Mouse (Mus musculus) cerebellum, postnatal 4 days (tissue): ENCODE results near the gene Sik1.

ENCODE experiments used
- DNase-seq, 2 experiments: peaks; one replicate each; pipeline ENCODE4 v3.0.0; 2022; ENCODE audit warnings: low spot score in 2 of 2, mixed read lengths in 1 of 2

The Sik1 gene

DNA sequence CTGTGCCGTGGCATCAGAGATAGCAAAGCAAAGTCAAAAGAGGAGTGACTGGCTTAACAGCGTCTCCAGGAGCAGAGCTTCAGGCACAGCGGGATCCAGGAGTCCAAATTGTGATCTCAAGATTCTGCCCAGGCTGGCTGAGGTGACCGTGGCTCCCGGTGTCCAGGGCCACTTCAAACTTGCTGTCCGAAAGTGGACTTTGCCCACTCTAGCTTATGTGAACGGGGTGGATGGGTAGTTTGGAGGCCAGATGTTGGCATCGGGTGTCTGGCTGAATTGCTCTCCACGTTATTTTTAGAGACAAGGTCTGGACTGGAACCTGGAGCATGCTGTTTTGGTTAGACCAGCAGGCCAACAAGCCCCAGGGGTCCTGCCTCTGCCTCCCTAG lies 23.0 kb downstream of the Sik1 start:
- no peak for DNase-seq

DNA sequence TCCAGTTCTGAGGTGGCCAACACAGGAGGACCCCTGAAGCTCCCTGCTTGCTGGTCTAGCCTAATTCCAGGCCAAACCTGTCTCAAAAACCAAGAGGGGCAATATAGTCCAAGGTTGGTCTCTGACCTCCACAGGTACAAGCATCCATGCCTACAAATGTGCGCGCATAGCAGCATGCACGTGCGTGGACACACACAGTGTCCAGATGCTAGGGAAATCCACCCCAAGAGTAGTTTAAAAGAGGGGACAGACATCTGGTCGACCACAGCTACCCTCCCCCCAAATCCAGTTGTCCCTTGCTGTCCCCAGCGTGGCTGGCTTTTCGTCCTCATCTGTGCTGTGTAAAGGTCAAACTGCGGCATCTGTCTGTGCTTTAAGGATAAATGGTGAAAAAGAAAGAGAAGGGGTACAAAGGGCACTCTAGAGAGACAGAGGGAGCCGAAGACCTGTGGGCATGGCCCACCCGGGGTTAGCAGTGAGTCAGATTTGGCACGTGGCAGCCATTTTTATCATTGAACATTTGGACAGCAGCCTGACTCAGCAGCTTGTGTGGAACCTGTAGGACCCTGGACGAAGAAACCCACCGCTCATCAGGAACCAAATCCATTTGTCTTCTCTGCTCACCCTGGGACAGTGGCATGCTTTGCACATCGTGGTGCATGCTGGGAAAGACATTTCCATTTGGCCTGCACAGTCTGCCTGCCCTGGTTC lies 23.6 kb downstream of the Sik1 start:
- DNase-seq, result no peak

DNA sequence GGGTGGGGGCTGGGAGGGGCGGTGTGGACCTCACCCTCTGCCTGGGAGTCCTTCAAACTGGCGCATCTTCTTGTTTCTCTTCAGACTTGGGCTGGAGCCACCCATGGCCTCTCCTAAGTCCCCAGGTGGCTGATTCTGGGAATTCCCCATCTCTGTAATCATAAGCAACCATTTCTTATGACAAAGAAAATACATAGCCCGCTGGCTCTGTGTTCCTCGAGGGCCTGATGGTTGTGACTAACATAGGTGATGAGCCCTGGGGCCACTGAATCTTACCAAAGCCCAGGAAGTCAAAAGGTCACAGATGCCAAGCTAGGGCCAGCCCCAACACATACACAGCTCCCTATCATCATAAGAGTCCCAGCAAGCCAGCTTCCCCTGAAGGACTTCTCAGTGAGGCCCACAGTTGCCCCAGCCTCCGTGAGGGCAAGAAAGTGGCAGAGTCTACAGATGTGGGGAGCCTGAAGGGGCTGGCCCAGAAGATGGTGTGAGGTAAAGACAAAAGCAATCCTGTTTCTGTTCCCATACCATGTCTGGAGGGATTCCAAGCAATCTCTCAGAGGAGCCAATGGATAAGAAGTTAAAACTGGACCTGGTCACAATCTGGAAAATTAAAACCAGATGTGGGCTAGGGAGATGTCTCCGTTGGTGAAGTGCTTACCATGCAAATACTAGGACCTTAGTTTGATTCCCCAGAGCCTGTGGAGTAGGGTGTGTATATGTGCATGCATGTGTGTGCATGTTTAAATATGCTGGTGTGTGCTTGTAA lies 24.3 kb downstream of the Sik1 start:
- DNase-seq, result no peak

DNA sequence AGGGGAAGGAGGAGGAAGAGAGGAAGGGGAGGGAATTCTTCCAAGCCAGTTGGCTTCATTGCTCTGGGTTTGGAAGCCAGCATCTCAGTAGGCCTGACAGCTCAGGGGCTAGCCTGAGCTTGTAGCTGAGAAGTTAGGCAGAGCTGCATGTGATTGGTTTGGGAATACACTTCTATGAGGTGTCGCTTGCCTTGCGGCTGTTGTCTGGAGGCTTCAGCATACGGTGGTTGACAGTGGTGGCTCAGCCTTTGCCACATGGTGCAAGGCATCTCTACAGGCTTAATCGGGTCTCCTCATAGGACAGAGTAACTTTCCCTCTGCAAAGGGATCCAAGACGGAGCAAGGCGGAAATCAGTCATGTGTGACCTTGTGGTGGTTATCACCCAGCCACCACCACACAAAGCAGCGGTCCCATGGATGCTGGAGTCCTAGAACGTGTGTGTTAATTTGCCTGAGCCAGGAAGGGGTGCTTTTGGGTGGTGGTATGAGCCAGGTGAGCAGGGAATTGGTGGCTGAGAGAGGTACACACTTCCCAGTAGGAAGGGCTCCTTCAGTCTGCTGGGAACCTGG lies 25.0 kb downstream of the Sik1 start:
- no peak for DNase-seq

DNA sequence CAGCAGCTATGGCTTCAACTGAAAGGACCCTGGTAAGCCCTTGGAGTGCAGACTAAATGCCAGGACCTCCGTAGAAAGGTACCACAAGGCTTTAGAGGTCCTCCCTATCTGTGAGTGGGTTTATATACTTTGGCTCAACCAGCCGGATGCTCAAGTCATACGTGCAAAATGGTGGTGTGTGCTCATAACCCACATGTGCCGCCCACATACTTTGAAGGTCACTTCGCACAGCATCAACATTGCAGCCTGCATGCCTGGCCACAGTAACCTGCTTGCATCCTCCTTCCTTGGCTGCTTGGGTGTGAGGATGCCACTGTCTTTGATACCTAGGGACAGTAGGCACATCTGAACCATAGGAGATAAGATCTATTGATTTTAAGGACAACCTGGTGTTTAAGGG lies 26.7 kb downstream of the Sik1 start:
- DNase-seq, result no peak

DNA sequence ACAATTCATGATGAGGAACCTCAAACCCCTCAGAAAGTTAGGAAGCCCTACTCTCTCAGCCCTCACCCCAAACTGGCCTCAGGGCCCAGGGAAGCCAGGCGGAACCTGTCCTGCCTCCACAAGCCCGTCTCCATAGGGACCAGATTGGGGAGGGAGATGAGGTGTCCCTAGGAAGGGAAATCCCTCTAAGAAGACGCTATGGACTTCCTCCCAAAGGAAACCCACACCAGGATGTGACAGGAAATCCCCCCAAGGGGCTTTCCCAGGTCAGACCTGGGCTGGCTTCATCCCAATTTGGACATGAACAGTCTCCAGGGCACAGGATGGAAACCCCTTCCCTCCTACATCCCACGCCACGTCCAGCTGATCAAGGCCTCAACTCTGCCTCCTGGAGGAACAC lies 27.5 kb downstream of the Sik1 start:
- no peak for DNase-seq

DNA sequence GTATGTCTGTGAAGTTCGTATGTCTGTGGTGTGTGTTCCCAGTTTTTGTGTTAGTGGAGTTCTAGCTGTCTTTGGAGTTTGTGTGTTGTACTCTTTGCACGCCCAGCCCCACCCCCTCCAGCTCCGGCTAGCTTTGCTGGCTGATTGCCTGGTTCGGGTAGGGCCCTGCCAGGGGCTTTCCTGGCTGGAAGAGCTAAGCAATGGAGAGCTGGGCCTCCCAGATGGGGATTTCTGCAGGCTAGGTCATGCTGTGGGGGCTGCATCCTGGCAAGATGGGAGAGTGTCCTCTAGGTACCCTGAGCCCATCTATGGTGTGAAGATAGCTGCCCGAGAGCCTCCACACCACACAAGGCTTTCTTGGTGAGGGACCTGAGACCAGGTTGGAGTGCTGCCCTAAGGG lies 28.4 kb downstream of the Sik1 start:
- peak in 1 of 2 experiments; percentile 53 for DNase-seq

DNA sequence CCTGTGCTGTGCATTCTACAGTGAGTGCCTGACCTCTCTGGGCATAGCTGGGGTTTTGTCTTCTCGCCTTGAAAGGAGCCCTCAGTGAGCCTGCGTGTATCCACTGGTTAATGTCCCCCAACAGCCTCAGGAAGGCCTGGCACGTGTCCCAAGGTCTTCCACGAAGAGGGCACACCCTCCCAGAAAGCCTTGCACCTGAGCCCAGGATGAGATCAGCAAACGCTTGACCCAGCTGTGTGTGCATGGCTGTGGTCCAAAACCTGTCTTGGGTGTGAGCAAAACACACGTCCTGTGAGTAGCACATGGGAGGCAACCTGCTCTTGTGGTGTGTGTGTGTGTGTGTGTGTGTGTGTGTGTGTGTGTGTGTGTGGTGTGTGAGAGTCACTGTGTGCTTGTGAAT lies 28.9 kb downstream of the Sik1 start:
- DNase-seq, result peak in 1 of 2 experiments; percentile 12

DNA sequence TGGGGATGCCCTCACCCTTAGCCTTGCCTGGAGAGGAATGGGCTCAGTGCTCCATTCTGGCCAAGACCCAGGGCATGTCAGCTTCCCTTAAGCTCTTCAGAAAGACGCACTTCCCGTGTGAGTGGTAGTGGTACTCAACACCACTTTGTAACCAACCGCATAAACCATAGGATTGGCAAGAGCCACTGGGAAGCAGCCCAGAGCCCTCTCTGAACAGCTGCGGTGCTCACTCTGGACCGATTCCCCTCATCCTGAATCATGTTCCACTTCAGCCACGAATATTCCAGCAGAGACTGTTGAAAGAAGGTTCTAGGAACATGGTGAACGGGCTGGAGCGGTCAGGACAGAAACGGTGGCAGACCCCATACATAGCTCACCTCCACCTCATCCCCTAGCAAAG lies 29.9 kb downstream of the Sik1 start:
- no peak for DNase-seq

DNA sequence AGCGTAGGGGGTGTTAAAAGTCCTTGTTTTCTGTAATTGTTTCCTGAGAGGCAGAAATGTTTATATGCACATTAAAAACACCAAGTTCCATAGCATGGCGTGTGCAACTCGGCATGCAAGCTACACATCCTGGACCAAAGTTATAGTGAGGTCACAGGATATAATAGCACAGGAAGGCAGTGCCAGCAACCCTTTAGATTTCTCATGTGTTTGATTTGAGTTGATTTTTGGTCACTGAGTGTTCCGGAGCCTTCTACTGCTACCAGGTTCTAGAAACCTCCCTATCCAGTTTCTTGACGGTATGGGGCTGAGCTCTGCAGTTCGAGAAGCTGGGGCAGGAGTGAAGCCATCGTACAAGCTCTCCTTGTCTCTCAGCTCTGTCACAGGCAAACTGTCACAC lies 30.8 kb downstream of the Sik1 start:
- DNase-seq, result no peak

DNA sequence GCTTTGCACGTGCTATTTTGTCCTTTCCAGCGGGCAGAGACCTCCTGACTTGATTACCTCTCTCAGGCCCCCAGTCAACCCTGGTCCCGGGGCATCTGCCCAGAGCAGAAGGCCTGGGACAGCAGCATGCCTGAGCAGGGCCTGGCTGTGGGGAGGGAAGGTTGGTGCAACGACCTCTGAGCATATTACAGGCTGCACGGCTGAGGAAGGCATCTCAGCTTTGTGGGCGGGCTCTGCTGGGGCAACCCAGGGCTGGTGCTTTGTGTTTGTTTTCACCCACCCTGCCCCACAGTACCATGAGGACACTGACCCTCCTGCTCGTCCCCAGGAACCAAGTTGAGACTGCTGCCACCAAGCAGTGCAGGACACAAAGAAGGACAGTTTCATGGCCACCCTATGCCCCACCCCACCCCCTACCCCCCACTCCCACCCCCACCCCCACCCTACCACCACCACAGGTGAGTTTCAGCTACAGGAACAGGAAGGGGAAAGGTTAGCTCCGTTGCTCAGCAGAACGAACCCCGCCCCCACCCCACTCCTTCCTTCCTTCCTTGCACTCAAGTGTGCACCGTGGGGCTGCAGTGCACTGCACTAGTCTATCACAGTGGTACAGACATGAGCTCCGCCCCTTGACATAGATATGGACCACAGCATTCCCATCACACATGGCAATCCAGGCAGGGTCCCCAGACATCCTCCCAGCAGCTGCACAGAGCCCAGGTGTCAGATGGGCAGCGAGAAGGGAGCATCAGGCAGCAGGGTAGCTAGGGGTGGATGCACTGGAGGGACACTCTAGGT lies 34.3 kb downstream of the Sik1 start:
- DNase-seq, result no peak

DNA sequence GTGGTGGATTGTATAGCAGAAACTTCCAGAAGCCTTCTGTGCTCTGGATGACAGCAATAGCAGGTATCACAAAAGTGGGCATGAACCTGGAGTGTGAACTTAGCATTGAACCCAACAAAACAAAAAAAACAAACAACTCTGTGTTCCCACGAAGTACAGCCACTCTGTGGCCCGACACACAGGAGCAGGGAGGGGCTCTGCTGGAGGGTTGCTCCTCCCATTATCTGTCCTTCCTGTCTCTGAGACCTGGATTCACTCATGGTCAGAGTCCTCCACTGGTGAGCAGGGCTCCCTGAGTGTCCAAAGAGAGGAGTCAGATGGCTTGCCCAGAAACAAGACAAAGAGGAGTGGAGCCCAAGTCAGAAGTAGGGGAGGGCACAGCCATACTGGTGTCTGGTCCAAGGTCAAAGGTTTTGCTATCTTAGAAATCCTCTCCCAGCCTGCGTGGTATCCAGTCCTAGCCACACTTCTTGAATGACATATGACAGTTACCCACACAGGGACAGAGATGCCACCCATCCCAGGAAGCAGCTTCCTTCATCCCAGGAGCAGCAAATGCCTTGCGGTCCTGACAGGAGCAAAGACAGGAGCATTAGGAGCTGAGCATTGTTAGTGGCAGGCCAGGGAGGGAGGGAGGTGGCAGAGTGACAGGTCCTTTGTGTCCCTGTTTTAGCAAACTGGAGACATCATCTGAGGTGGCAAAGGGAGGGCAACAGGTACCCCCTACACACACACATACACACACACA lies 35.3 kb downstream of the Sik1 start:
- no peak for DNase-seq

DNA sequence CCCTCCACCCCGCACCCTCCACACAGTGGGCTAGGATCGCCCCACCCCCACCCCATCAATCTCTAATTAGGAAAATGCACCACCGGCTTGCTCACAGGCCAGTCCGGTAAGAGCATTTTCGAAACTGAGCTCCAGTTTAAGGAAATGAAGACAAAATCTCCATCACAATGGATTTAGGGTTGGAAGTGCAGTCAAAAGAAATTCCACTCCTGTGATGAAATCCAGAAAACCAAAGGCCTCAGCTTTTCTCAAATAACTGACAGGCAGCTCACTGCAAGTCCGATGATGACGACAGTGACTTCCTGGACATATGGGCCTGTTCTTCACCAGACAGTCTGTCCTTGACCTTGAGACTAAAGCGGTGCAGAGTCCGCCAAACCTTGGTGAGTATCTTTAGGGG lies 36.2 kb downstream of the Sik1 start:
- DNase-seq, result no peak

DNA sequence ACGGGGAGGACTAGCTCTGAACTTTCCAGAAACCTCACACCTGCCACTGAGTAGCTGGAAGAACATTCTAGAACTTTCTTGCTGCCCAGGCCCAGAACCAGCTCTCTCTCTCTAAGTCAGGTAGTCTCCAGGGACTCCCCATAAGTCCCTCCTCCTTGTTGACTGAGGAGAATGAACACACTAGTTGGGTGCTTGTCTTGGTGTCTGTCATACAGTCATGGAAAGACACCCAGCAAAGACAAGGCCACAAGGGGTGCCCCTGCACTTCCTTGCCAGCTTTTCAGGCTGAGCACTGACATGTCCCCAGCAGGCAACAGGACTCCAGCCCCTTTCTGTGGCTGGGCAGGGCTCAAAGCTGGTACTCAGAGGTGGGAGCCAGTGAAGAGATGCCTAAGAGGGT lies 37.8 kb downstream of the Sik1 start:
- no peak for DNase-seq

DNA sequence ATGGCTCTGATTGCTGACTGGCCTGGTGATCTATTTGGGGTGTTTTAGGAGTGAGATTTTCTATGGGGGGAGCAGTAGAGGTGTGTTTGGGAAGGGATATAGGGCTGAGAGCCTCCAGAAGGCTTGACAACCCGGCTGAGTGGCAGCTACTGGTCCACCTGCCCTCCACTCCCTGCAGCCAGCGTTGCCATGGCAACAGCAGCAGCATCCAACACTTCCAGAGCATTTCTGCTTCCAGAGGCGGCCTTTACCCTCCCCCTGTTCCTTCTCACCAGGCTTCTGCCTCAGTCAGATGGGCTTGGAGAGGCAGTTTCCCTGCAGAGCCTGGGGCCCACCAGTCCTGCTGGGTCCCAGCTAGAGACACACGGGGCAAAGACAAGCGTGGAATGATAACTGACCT lies 38.4 kb downstream of the Sik1 start:
- DNase-seq, result peak in 1 of 2 experiments; percentile 53

DNA sequence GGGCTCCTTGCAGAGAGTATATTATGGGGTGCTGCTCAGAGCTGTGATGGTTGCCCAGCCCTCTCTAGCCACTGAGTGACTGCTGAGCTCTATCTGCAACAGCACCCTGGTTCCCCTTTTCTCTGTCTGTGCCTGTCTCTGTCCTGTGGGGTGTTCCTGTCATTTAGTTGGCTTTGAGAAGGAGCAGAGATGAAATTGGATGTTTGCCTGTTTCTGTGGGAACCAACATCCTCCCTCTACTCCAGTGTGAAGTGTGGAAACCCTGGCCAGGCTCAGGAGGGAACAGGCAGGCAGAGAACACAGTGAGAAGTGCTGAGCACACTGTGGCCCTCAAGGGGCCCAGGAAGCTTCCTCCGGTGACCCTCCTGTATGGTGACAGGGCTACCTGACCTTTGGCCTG lies 40.8 kb downstream of the Sik1 start:
- DNase-seq, result no peak

DNA sequence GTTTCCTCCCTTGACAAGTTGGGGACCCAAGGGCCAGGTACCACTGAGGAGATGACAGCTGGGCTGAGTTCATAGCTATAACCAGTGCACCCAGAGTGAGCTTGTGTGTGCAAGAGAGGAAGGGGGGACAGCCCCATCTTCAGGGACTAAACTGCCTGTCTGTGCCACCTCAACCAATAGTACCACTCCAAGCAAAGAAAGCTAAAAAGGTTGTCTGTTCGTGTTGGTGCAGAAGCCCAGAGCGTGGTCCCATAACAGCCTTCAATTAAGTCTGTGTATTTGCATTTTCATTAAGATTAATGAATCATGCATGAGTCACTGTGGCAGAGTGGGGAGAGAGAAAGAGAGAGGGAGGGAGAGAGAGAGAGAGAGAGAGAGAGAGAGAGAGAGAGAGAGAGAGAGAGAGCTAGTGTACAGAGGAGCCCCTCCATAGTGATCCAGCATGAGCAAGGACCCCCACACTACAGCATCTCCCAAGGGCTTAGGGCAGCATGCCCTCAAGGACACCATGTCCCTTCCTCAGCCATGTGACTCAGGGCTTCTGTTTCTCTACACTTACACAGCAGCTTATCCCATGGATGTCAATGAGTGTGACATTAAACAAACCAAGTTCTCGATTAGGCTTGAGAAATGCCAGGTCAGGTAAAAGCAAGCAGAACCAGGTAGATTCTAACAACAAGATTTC lies 41.5 kb downstream of the Sik1 start:
- no peak for DNase-seq

DNA sequence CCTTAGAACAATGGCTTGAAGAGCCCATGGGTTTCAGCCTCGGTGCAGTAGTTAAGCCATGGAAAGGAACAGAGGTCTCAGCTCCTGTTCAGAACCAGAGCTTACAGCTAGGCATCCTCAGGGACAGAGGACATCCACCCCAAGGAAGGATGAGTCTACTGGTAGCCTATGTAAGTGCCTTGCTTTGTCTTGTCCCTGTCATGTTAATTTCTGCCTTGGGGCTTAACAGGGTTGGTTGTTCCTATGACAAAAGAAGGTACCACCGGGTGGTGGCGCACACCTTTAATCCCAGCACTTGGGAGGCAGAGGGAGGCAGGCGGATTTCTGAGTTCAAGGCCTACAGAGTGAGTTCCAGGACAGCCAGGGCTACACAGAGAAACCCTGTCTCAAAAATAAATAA lies 44.3 kb downstream of the Sik1 start:
- no peak for DNase-seq

DNA sequence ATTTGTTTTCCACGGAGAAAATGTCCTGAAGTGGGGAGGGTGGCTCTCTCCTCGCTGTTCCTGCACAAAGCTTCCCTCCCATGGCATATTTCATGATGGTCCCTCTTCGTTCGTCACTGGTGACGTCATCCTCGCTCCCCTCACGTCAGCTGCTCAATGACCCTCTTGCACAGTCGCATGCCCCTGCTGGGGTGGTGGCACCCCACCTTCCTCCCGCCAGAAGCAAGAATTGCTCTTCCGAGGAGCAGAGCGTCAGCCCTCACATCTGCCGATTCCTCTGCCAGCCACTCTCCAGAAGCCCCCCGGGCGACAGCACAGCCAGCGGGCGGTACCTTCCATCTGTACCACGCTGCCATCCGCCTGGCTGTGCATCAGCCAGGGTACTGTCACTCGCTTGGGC lies 45.7 kb downstream of the Sik1 start:
- DNase-seq, result peak in 1 of 2 experiments; percentile 31

DNA sequence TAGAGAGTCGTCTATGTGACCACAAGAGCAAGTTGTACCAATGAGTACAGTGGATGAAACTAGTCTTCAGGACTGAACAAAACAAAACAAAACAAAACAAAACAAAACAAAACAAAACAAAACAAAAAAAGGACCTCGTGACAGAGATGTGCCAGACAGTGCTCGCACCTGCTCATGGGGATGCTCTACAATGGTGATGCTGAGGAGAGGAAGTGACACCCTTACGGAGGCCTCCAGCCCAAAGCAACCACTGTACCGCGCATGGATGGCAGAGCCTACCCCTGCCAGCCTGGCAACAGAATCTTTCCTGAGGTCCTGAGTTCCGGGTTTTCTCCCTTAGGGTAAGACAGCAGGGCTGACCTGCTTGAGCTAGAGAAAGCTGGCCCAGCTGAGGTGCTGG lies 46.5 kb downstream of the Sik1 start:
- no peak for DNase-seq
